Mouse (Mus musculus) spleen, adult 18-20 months (tissue): ENCODE measurements around the gene A030014E15Rik.
"Not testable (repeated sequence)": the region's sequence is repeated elsewhere in the genome, so short reads cannot be mapped to it uniquely, and the experiment has no call there.

Experiments used
- DNase-seq, 2 experiments: peaks; one replicate each; pipeline ENCODE4 v3.0.0; 2022; ENCODE audit warnings: mixed read lengths in 2 of 2

Gene A030014E15Rik

DNA sequence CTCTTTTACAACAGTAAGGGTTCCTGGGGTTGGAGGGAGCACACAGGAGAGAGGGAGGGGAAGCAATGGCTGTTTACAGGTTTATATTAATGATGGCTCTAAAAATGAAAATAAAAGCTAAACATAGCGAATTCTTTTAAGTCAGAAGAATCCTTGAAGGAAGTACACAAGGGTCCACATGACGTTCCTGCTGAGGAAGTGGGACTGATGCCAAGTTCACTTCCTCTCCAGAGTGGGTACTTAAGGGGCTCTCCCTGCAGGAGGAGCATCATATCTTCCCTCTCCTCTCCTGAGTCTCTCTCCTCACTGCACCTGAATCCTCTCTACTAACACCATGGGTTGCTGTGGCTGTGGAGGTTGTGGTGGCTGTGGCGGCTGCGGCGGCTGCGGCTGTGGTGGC lies at the start of gene A030014E15Rik:
Gene A030014E15Rik, plus strand, starts transcription at position 268 of the 400 bp plus-strand sequence.
- DNase-seq, result no peak

DNA sequence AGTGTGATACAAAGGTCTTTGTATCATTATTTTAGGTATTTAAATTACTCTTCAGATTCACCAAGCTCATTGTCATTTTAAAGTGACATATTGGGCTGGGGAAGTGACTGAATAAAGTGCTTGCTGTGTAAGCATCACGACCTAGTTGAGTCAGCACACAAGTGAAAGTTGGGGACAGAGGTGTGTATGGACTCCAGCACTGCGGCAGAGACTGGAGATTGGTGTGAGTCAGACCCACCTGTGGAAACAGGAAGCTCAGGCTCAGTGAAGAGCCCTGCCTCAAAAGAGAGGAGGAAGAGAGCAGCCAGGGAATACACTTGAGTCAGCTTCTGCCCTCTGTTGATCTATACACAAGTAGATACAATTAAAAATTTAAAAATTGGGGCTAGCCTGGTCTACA lies 45.5 kb upstream of the A030014E15Rik start:
- no peak for DNase-seq

DNA sequence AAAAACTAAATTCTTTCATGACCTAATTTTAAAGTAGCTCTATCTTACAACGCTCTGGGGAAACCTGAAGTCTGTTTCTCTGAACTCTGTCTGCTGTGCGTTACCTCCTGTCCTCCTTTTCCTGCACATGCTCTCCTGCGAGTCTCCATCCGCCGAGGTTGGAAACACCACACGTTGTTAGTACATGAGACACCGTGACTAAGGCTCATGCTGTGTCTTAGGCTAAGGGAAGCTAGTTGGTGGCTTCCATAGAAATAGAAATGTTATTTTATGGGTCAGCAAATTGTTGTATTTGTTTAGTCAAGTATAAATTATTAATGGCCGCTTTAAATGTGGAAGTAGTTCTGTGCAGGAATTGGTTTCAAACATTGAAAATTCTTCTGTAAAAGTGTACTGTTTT lies 44.5 kb upstream of the A030014E15Rik start:
- no peak for DNase-seq

DNA sequence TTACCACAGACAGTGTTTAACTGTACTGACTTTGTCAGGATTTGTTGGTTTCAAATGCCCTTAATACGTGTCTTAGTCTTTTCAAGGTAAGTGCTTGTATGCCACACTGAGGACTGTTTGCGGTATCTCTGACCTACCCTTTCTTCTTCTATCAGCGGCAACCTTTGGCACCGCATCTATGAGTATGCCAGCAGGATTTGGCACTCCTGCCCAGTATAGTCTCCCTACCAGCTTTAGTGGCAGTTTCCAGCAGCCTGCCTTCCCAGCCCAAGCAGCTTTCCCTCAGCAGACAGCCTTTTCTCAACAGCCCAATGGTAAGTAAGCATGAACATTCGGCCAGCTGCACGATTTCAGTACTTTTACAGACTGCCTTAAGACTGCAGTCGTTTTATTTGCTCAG lies 31.4 kb upstream of the A030014E15Rik start:
- DNase-seq, result no peak

DNA sequence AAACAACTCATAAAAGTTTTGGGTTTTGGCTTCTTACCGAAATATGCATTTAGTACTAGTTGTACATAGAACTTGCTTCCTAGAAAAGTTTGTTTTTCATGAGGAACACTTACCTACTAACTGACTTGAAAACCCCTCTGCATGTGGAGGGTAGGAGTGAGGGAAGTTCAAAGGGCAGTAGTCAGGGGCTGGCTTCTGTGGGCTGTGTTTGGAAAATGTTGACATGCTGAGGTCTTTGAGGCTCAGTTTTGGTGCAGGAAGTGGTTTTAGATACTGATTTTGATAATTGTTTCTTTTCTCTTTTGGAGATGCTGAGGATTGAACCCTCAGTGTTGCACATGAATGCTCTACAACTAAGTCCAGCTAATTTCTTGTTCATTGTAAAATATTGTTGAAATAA lies 24.1 kb upstream of the A030014E15Rik start:
- DNase-seq, result no peak

DNA sequence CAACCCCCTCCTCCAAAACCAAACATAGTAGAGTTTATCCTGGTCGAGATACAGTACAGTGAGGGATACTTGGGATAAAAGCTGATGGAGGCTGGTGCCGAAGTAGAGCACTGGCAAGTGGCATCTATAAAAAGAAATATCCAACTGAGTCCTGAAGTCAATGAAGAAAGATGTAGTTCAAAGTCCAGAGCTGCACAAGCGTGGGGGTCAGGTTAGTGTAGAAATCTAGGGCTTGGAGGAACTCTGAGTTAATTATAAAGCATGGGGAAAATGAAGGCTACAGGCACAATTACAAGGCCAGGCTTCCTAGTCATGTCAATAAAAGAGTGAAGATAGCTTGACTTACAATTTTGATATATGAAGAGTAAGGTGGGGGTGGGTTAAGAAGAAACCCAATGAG lies 23.5 kb upstream of the A030014E15Rik start:
- no peak for DNase-seq

DNA sequence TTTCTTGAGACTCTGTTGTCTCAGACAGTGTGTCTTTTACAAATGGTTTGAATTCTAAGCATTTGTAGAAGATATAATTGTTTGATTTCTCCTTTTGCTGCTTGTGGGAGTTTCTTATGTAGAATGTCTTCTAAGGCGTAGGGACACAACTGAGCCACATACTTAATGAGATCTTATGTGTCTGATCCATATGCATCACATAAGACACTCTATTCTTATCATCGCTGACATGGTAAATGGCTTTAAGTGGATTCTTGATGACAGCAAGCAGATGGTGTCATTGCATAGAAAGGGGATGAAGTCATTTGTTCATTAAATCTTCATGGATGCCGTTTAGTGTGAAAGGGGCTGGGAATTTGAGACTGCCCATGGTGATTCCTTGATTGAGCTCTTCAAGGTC lies 18.8 kb upstream of the A030014E15Rik start:
- DNase-seq, result no peak

DNA sequence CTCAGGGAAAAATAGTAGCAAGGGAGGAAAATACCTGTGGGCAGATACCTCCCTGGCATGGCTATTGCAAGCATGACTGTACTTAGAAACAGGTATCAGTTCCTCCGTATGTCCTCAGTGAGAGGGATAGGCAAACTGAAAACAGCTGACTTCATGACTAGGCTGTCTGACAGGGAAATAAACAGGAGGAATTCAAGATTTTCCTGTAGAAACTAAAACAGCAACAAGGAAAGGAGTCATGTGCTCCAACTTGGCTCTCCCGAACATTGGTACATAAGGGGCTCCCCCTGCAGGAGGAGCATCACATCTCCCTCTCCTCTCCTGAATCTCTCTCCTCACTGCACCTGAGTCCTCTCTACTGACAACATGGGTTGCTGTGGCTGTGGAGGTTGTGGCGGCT lies 11.7 kb upstream of the A030014E15Rik start, which contains the start of gene A030005L19Rik:
Gene A030005L19Rik, plus strand, starts transcription at position 301 of the 400 bp plus-strand sequence.
- DNase-seq, result no peak

DNA sequence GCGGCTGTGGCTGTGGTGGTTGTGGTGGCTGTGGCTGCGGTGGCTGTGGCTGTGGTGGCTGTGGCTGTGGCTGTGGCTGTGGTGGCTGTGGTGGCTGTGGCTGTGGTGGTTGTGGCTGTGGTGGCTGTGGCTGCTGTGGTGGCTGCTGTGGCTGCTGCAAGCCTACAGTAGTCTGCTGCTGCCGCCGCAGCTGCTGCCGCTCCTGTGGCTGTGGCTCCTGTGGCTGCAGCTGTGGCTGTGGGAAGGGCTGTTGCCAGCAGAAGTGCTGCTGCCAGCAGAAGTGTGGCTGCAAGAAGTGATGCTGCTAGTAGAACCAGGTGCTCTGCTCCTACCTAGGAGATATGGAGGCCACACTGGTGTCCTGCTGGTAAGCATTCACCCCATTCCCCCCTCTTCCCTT lies 11.3 kb upstream of the A030014E15Rik start:
- not testable (repeated sequence) for DNase-seq

DNA sequence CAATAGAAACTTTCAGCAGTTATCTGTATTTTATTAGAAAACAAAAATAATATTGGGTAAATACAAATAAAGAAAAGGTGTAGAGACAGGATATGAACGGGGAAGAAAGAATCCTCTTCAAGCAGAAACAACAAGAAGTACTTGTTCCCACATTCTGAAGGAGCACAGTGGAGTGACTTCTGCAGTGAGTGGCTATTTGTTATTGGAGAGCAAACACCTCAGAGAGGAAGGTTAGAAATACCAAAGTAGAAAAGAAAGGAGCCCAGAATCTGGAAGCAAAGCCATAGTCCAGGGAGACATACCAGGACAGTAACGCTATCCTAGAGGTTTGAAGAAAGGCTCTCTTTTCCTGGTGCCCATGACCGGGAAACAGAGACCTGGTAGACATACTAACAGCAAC lies 5.8 kb downstream of the A030014E15Rik start:
- DNase-seq, result not testable (repeated sequence)

DNA sequence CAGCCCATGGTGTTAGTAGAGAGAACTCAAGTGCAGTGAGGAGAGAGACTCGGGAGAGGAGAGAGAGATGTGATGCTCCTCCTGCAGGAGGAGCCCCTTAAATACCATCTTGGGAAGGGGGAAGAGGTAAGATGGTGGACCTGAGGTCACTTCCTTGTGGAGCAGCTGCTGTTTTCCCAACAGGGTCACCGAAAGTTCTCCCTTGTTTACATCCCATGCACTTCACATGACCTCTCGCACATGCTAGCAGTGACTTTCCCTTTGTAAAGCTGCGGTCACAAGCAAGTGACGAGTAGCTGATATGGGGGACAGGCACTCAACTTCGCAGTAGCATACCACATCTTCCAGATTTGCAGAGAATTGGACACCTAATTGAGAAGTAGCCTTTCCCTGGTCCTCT lies 6.6 kb downstream of the A030014E15Rik start, which contains the start of gene Gm6217:
Gene Gm6217, minus strand, starts transcription at position 74 of the 400 bp plus-strand sequence.
- DNase-seq, result not testable (repeated sequence)

DNA sequence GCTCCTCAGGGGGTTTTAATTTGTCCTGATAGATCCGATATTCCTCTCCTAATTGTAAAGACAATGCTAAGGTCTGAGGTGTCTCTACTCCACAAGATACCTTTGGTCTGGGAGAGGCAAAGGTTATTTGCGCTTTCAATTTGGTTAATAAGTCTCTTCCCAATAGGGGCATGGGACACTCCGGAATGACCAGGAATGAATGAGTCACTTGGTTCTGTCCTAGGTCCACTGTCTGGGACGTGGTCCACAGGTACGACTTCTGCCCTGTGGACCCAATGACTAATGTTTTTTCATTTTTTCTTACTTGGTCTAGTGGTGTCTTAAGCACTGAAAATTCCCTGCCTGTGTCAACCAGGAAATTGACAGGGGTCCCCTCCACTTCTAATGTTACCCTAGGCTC lies 13.9 kb downstream of the A030014E15Rik start:
- DNase-seq, result no peak

DNA sequence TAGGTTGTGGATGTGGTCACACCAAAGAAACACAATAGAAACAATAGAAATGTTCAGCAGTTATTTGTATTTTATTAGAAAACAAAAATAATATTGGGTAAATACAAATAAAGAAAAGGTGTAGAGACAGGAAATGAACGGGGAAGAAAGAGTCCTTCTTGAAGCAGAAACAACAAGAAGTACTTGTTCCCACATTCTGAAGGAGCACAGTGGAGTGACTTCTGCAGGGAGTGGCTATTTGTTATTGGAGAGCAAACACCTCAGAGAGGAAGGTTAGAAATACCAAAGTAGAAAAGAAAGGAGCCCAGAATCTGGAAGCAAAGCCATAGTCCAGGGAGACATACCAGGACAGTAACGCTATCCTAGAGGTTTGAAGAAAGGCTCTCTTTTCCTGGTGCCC lies 17.8 kb downstream of the A030014E15Rik start:
- not testable (repeated sequence) for DNase-seq

DNA sequence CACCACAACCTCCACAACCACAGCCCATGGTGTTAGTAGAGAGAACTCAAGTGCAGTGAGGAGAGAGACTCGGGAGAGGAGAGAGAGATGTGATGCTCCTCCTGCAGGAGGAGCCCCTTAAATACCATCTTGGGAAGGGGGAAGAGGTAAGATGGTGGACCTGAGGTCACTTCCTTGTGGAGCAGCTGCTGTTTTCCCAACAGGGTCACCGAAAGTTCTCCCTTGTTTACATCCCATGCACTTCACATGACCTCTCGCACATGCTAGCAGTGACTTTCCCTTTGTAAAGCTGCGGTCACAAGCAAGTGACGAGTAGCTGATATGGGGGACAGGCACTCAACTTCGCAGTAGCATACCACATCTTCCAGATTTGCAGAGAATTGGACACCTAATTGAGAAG lies 18.6 kb downstream of the A030014E15Rik start, which contains the start of gene A030003K21Rik:
Gene A030003K21Rik, minus strand, starts transcription at position 94 of the 400 bp plus-strand sequence.
- DNase-seq, result not testable (repeated sequence)

DNA sequence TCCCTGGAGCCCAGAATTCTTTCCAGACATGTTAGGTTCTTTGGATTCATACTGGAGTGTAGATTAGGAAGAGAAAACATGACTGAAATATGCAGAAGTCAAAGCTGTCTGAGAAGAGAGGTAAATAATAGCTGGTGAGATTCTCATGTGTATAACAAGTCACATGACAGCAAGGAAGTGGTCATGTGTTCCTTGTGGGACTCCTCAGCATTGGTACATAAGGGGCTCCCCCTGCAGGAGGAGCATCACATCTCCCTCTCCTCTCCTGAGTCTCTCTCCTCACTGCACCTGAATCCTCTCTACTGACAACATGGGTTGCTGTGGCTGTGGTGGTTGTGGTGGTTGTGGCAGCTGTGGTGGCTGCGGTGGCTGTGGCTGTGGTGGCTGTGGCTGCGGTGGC lies 21.3 kb downstream of the A030014E15Rik start:
- not testable (repeated sequence) for DNase-seq

DNA sequence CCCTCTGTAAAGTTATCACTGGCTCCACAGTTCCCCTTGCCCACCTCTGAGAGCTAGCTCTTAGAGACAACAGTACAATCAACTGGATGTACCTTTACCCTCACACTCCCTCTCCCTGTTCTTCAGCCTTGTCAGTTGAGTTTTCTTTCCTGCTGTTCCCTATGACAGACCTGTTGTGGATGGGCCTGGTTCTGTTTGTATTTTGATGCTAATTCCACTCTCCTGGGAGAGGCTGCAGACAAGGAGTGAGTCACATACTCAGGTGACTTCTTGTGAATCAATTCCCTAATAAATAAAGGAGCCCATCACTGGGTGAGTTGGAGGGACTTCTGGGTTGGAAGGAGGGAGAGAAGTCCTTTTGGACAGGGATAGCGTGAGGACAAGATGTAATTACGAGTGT lies 23.9 kb downstream of the A030014E15Rik start:
- no peak for DNase-seq

DNA sequence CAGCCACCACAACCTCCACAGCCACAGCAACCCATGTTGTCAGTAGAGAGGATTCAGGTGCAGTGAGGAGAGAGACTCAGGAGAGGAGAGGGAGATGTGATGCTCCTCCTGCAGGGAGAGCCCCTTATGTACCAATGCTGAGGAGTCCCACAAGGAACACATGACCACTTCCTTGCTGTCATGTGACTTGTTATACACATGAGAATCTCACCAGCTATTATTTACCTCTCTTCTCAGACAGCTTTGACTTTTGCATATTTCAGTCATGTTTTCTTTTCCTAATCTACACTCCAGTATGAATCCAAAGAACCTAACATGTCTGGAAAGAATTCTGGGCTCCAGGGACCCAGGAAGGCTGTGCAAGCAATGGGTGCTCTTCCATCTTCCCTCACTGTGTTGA lies 31.2 kb downstream of the A030014E15Rik start, which contains the start of gene Gm7544:
Gene Gm7544, minus strand, starts transcription at position 101 of the 400 bp plus-strand sequence.
- DNase-seq, result not testable (repeated sequence)

DNA sequence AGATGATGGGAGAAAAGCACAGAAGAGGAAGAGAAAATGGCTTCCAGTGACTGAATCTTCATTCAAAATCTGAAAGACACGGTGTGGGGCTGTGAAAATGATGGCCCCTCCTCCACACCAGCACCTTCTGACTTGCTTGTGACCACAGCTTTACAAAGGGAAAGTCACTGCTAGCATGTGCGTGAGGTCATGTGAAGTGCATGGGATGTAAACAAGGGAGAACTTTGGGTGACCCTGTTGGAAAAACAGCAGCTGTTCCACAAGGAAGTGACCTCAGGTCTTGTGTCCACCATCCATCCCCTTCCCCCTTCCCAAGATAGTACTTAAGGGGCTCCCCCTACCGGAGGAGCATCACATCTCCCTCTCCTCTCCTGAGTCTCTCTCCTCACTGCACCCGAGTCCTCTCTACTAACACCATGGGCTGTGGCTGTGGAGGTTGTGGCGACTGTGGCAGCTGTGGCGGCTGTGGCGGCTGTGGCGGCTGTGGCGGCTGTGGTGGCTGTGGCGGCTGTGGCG lies 35.2 kb downstream of the A030014E15Rik start, which contains the start of gene Gm47955:
Gene Gm47955, plus strand, starts transcription at position 417 of the 516 bp plus-strand sequence.
- DNase-seq, result no peak

DNA sequence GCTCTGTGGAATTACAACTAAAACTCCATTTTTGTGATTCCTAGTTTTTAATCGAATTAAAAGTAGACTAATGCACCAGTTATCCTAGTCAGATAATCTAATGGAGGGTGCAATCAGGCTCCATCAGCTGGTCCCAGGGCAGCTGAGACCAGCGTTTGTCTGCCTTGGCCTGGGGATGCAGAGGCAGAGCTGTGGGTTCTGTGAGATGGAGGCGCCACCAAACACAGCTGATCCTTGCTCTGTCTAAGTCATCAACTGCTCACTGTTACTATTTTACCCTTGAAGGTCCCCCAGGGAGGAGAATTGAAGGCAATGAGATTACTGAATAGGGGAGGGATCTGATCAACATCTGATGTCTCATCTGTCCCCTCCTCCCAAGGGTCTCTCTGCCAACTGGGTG lies 41.7 kb downstream of the A030014E15Rik start:
- DNase-seq, result no peak

DNA sequence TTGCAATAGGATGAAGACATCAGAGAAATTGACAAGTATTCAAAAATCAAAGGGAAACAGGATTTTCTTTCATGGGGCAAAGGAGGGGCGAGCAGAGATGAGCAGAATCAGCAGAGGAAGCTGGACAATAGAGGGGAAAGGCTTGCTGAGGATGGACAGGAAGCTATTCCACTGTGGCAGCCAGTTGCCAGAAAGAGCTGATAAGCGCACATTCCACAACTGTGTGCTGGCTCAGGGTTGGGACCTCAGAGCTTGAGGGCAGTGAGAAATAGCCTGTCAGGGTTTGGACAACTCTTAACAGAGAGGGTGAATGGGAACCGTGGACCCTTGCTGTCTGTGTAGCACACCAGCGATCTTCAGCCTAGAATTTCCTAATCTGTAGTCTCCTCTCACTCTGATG lies 47.3 kb downstream of the A030014E15Rik start:
- DNase-seq, result no peak

DNA sequence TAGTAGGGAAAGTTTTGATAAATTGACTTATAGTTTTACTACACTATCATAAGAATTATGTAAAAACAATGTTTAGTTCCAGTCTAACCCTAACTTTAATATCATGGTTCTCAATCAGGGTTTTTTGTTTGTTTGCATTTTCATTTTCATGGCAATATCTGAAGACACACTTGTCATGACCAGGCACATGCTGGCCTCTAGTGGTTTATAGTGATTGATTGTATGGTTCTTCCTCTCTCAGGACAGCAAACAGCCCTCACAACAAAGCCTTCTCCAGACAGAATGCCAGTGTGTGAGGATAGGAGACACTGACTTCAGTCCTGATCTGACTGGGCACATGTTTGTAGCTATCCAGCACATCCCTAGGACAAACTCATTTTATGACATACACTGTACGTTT lies 48.5 kb downstream of the A030014E15Rik start:
- no peak for DNase-seq

DNA sequence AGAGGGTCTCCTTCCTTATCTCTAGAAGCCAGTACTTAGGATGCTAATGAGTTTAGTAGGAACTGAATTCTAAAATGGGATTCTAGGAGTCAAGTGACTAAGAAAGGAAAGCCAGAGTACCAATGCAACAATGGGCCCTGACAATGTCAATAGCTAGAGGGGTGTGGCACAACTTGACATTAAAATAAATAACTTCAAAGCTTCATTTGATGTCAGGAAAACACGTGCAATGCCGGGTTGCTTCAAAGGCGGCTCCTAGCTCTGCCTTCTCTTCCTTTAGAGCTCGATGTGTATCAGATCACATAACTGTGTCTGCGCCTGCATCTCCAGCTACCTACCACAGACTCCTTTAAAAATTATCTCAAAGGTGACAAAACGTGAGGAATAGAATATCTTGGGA lies 49.2 kb downstream of the A030014E15Rik start:
- DNase-seq, result no peak

DNA sequence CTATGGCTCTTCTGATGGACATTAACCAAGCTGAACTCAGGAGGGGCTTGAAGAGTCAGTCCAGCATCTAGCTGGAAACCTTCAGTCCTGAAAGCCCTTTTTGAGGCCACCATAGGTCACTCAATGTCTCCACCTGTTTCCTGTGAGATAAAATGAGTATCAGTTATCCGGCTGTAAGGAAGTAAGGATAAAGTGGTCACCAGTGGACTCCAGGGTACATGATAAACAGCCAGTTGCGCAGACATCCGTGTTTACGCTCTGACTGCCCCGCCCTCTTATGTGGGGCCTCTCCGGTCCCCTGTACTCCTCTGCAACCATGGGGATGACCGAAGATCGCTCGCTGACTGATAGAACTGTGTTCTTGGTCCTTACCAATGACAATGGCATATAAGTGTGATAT lies 49.6 kb downstream of the A030014E15Rik start:
- no peak for DNase-seq
